Mouse (Mus musculus): ENCODE measurements around the gene C530008M17Rik.

- TF ChIP-seq CTCF (IDR thresholded peaks at IDR 0.05; ENCODE audit: low read depth, low read length) (no peak), POLR2A (IDR thresholded peaks at IDR 0.05; ENCODE audit: borderline replicate concordance, low read depth, low read length) (no peak)
Observed at GRCm38 (mm10) chr5:76851316-76851715, 195.0 kb downstream of the C530008M17Rik start.

Measured in bone marrow macrophage, adult 2 months (primary cell).